Mouse (Mus musculus) small intestine, adult 2 months (tissue): ENCODE measurements around the gene Klhl10.

Experiments used
- CTCF ChIP-seq: fragments of 200-500 bp; IDR thresholded peaks from 2 replicates; pipeline ENCODE4 v1.5.1; 2012; ENCODE audit warnings: low read depth, mild to moderate bottlenecking, control low read depth, inconsistent platforms, low read length, moderate library complexity, mixed read lengths; ENCODE audit not compliant: insufficient replicate concordance, insufficient read length; ENCODE audit errors: extremely low read depth
- POLR2A ChIP-seq: fragments of 200-500 bp; IDR thresholded peaks from 2 replicates; pipeline ENCODE4 v1.6.1; 2012; ENCODE audit warnings: low read depth, mild to moderate bottlenecking, control low read depth, inconsistent platforms, low read length, moderate library complexity

DNA sequence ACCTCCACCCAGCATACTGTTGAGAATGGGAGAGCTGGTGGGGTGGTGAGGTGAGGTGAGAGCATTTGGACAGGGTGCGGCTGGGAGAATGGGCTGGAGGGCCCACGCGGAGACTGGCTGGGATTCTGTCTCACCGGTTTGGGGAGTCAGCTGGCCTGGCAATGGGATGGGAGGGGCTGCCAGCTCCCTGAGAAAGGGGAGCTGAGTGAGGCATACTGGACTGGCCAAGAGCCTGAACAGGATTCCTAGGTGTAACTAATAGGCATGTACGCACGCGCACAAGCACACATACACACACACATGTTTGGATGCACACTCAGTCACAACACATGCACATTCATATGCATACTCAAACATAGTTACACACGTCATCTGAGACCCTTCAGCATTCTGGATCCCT lies 35.4 kb upstream of the Klhl10 start:
- no peak for TF ChIP-seq CTCF
- TF ChIP-seq POLR2A: no peak
